Mouse (Mus musculus) frontal cortex, postnatal 10 days (tissue): Measurements from ENCODE around the gene Prkg1.
A peak's percentile ranks its signal among the peaks of the same experiment; 100 is the strongest.

ENCODE experiments used
- DNase-seq, 2 experiments: peaks; one replicate each; pipeline ENCODE4 v3.0.0; 2022; ENCODE audit warnings: low spot score in 2 of 2, mixed read lengths in 1 of 2

Gene Prkg1

DNA sequence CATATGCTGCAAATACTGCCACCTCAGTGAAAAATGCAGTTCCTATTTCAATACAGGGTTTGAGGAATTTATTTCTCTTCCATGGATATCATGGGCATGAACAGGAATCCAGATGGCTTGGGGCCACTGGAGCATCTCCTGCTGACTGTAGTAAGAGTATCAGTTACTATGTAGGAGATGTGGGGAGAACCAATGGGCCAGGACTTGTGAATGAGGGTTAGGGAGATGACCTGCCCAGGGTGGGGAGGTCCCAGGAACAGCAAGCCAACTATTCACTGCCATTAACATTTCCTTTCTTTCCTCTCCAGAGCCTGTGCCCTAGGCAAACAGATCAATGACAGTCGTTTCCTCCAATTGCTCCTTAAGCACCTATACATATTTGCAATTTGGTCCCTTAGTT, 593.8 kb downstream of the Prkg1 start:
- DNase-seq, result no peak

DNA sequence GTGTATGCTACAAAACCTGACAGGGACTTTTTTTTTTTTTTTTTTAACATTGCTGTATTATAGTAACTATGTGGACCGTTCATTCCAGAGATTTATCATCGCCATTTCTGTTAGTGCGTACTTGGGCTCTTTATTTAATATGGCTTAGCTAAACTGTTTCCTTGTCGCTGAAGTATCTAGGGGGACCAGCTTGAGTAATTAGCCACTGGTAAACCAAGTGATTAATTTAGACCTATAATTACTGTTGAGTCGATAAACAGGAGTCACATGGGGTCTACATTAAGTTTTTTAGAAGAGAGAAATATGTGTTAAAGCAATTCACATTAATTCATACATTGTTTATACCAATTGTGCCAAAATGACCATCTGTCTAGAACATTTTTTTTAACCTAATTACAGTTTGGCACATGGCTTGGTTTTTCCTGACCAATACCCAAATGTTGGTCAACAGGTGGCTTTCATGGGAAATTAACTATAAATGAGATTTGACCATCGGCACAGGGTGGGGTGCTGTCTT, 605.8 kb downstream of the Prkg1 start:
- no peak for DNase-seq

DNA sequence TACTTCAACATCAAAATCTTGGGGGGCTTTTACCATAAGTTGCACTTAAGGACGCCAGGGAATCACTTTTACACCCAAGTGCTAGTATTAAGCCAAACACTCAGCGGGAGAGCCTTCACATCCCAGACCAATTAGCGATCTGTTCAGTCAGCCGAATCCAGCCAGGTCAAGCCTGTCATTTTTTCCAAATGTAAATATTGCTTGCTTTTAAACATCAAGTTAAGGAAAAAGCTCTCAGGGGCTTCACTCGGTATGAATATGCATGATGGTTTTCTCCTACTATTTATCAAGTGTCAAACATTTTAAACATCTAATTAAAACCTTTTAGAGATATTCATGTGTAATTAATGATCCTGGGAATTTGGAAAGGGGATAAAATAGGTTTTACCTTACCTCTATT, 611.4 kb downstream of the Prkg1 start:
- no peak for DNase-seq

DNA sequence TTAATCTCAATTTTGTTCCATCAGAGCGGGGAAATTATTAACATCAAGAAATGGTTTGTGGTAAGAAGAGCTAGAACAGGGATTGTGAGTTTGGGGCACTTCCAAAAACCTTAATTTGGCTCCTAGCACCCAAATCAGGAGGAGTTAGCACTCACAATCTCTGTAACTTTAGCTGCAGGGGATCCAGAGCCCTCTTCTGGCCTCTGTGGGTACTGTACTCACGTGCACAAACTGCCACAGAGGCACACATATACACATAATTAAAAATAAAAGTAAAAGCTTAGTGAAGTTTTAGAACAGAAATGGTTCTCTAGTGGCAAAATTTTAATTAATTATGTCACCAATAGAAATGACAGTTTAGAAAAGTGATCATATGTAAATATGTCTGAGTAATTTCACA, 614.9 kb downstream of the Prkg1 start:
- no peak for DNase-seq

DNA sequence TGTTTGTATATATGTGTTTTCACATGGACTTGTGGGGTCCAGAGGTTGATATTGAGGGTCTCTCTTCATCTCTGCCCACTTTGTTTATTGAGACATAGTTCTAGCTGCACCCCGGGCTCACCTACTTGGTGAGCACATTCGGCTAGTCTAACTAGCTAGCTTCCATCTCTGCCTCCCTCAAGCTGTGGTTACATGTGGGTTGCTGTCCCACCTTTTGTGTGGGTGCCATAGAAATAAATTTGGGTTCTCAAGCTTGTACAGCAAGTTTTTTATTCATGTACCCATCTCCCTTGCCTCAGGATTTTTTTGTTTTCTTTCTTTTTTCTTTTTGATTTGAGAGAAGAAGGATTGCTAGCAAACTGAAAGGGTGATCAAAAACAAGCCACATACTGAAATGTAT, 617.4 kb downstream of the Prkg1 start:
- DNase-seq, result no peak

DNA sequence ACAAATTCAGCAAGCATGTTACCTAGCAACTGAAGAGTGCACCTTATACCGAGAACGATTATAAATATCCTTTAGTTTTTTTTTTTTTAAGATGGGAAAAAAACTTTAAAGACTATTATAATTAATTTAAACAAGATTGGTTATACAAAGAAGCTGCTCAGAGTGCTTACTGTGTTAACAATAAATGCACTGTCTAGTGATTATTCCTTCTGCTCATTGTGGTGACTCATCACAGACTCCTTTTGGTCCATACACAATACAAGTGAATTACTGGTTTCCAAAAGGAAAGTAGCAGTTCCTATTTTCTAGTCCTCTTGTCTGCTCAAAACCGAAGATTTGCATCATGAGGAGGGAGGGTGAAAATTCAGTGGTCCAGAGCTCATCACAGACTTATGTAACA, 618.7 kb downstream of the Prkg1 start:
- DNase-seq, result no peak

DNA sequence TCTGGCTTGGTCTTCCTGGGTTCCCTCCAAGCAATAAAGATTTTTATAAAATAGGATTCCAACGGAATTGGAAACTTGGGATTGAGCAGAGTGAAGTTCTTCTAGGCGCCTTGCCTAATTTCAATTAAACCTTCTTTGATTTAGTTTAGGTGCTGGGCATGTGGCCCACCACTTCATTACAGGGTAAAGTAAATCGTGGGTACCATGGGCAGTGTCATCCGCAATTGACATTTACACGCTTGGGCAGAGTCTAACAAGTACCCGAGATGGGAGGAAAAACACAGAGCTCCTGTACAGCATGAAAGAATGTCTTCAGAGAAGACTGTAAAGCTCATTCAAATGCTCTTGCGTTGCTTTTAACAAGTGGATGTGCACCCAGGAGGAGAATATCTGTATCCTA, 622.9 kb downstream of the Prkg1 start:
- no peak for DNase-seq

DNA sequence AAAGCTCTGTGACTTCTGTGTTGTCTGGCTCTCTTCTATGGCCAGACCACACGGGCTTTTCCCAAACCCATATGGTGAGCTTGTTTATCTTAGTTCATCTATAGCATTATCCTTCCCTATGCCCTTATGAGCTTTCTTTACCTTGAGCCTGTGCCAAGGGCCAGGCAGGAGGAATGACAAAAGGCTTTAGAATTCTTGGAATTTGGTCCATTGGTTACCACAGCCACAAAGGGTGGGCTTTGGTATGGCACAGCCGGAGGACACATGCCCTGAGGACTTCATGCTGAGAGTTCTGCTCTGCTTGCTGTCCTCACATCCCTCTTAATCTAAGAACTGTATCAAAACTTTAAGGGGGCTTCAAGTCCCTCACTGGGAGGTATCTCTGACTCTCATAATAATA, 628.5 kb downstream of the Prkg1 start:
- no peak for DNase-seq

DNA sequence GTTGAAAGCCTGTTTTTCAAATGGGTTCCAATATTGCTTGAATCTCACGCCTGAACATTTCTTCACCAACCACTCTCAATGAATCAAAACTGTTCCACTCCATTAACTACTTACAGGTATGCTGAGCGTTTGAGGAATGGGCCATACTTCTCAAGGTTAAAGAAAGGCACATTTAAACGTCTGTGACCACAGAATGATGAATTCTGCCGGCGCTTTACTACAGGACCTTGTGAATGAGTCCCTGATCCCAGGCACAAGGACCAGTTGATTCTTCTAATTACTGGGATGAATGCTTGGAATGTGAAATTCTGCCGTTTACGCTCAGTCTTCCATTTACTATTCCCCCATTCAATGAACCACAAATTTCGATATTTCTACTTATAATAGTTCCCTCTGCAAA, 632.2 kb downstream of the Prkg1 start:
- DNase-seq, result no peak

DNA sequence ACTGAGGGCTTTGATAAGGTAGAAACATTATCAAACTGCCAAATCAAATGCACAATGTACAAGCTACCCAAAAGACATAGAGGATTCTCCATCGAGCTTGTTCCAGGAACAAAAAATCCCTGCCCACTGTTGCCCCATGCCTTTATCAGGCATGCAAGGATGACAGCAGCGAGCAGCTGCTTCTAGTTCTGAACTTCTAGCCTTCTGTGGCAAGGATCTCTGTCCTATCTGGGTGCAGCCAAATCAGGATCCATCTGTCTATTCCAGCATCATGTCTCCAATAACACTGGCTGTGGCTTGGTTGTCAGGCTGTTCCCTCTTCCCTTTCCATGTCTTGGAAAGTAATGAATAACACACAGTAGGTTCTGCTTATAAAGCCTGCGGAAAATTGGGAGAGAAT, 640.2 kb downstream of the Prkg1 start:
- no peak for DNase-seq

DNA sequence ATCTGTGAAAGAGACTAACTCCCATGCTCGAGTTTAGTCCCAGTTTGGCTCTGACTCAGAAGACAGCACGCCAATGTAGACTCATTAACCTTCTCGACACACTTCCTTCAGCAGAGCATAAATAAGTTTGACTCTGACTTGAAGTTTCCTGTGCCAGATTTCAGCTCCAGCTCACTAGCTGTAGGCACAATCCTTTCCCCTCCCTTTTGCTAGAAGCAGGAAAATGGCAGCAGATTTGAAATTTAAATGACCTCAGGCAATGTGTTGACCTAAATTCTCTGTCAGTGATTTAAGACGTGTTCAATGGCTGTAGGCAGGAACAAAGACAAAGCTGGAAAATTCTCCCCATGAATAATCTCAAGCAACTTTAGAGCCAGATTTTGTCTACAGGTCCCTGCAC, 650.1 kb downstream of the Prkg1 start:
- peak in 1 of 2 experiments; percentile 10 for DNase-seq

DNA sequence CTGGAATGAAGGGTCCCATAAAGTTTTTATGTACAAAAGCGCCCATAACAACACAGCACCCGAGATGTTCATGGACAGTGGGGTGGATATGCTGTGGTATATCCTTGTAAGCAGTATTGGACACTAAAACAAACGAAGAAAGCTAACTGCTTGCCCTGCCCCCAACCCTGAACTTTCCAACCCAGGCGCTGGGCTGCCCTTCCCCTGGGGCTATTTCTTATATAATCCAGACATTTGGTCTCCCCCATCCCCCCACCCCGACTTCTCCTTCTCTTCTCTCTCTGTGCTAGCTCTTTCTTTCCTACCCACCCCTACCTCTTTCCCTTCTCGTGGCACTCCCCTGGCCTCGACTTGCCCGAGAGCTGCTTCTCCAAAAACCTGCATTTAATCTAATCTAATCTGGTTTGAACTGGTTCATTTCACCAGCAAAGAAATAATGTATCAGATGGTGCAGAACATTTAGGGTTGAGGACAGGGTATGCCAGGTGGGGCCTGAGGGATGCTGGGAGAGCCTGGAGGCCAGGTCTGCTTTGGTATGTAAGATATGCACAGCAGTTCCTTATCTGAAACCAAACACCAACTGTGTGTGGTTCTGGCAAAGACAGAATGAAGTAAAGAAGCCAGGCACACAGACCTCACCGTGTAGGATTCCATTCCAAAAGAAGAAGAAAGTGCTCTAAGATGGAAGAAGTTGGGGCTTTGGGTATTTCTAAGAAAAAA, 657.8 kb downstream of the Prkg1 start:
- DNase-seq, result no peak

DNA sequence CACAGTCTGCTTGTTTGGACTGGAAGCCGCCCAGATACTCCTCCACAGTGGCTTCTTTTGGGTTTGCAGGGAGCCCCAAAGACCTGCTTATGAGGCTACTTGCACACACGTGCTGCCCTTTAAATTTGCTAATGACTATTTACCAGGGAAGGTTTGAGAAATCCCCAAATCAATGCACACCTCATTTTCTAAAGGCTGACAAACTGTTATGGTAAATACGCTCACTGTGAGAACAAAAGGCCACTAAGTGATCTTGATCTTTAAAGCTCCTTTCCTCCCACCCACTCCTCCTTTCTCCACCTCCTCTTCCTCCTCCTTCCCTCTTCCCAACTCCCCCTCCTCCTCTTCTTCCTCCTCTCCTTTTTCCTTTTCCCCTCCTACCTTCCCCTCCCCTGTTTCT, 658.8 kb downstream of the Prkg1 start:
- DNase-seq, result no peak

DNA sequence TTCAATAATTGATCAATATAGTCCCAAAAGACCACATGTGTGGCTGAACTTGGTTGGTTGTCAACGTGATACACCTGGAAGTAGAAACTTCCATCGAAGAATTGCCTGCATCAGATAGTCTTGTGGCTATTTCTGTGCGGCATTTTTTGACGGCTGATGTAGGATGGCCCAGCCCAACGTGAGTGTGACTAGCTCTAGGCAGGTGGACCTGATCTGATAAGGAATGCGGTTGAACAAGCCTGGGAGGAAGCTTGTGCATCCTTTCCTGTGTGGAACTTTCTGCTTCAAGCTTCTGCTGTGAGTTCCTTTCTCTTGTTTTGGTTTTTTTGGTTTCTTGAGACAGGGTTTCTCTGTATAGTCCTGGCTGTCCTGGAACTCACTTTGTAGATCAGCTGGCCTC, 660.1 kb downstream of the Prkg1 start:
- no peak for DNase-seq

DNA sequence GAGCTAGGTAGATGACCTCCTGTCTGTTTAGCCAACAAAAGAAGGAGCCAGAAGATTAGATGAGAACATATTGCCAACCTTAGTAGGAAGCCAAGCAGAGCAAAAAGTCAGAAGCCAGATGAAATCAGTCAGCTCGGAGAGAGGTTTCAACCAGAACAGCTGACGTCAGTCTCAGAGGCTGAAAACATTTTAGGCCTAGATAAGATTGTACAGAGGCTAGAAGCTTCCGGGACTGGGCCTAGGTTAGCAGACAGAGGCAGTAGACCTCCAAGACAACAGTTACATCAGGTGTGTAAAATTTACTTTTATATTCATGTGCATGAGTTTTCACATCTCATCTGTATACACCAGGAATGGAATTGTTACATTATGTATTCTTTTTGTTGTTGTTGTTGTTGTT, 665.5 kb downstream of the Prkg1 start:
- no peak for DNase-seq

DNA sequence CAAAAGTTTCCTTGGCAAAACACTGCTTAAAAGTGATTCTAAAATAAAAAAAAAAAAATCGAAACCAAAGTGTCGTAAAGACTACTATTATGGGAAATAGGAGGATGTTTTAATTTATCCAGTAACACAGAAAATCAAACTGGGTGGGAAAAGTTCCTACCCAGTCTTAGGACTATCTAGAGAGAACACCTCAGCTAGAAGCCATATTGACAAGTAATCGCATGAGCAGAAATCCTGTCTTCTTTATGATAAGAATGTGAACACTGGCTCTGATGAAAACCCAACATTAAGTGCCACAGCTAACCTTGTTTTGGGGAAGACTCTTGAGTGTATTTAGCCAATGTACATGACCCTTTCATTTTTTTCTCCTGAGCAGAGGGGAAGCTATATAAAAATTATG, 667.0 kb downstream of the Prkg1 start:
- no peak for DNase-seq

DNA sequence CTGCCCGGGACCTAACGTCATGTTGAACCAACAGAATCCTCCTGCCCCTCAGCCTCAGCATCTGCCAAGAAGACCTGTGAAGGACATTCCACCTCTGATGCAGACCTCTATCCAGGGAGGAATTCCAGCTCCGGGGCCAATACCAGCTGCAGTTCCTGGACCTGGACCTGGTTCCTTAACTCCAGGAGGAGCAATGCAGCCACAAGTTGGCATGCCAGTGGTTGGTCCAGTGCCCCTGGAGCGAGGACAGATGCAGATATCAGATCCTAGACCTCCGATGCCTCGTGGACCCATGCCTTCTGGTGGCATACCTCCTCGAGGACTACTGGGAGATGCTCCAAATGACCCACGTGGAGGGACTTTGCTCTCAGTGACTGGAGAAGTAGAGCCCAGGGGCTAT, 681.1 kb downstream of the Prkg1 start:
- DNase-seq, result peak in 1 of 2 experiments; percentile 12

DNA sequence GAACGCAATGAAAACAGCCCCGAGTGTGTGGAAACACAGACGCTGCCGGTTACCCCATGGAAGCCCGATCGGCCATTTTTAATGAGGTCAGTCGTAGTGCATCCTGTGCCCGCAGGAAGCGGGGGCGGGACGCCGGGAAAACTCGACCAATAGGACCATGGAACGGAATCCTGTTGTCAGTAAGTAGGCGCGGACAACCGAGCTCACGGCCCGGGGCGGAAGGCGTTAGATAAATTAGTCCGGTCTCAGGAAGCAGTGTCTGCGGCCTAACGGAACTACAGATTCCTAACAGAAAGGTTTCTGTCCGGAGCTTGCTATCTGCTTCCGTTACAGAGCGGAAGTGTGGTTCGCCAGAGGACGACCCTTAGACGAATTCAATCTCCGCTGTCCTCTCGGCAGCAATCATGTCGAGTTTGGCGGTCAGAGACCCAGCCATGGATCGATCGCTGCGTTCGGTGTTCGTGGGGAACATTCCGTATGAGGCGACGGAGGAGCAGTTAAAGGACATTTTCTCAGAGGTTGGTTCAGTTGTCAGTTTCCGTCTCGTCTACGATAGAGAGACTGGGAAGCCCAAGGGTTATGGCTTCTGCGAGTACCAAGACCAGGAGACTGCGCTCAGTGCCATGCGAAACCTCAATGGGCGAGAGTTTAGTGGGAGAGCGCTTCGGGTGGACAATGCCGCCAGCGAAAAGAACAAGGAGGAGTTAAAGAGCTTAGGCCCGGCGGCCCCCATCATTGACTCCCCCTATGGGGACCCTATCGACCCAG, 682.0 kb downstream of the Prkg1 start, which contains the start of gene Cstf2t:
Cstf2t (plus strand) TSS at position 176 of the 768 bp plus-strand sequence.
- DNase-seq, result peak; percentile 99 to 100

DNA sequence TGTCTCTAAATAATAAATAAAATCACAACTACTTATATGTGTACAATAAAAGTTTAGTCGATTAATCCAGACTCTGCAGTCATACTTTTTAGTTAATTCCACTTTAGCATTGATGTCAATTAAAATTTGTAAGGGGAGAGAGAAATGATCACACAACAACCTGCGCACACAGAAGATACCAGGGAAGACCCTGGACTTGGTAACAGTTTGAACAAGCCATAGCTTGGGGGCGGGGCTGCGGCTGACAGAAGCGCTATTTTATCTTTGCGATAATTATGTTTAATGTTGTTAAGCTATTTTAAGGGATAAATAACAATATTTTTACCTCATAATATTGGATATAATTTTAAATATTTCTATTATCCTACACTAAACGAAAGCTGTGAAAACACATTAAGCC, 682.6 kb downstream of the Prkg1 start:
- no peak for DNase-seq

DNA sequence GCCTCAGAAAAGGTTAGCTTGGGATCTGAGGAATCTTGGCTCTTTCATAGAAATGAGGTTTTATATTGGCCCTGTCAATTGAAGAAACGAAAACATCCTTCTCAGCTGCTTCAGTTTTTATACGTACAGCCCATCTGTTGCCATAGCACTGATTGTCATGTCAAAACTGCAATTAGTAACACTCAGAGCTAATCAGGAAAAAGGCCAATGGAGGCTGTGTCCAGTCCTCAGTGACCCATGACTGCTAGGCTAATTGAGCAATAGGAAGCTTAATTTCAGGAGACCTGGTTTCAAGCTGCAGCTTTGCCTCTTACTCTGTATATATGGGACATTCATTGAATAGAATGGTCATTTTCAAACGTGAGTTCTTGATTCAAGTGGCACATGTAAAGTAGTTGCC, 686.6 kb downstream of the Prkg1 start:
- no peak for DNase-seq

DNA sequence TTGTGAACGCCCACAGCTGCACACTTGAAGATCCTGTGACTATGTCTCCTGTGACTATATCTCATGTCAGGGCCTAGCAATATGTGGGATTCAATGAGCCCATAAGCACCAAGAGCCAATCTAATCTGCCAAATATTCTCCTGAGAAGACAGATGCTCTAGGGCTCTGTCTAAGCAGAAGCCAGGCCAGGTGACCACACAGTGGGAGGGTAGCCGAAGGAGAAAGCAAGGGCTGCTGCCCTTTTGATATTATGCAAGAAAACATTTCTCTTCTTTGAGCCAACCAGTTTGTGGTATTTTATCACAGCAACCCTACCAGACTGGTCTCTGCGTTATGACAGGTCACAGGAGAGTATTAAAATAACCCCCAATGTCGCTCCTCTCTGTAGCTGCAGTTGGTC, 688.7 kb downstream of the Prkg1 start:
- DNase-seq, result no peak

DNA sequence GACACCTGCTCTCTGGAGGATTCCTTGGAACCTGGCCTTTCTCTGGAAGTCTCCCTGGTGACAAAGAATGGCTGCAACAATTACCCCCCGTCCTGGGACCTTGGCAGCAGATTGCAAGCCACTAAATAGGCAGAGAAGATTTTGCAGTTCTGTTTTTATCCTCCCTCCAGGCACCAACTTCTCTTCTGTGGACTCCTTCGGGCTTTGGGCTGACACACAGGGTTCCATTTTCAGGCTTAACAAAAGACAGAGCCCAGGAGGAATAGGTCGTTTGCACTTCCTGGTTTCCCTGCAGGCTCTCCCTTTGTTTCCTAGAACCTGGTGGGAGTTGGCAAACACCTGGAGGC, 690.1 kb downstream of the Prkg1 start:
- no peak for DNase-seq

DNA sequence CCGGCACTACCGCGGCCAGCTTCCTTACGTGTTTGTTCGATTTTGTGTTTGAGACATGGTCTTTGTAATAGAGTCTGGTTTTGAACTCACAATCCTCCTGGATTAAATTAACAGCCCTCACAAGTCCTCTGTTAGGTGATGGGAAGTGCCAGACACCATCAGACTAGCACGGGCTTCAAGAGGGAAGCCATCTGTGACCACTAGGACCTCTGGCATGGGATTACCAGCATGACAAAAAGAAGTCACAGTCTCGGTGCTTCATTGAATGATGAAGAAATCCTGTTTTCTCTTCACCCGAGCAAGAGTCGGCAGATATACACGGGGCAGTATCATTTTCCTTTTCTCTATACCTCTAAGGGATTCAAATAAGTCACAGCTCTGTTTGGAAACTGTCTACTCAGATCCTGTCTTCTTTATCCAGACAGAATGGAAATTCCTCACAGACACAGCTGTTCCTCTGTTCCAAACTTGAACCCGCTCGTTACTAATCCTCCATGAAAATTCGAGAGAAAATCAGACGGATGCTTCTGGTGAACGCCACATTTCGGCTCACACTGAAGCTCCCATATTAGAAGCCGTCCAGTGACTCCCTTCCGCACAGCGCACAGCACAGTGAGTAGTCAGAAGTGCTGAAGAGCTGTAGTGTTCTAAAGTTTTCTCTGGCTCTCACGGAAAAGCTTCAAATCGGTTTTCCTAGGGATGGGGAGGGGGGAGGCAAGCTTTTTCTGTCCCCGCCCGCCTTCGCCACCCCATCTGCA, 690.7 kb downstream of the Prkg1 start:
- no peak for DNase-seq
